Mouse (Mus musculus) CH12.LX (cell line): ENCODE measurements around the gene Prkag3. TPM values are rescaled to one million over a fixed set of nuclear protein-coding genes. Genes with fewer than 3 reads are reported as not detected.

Source experiments
- DNase-seq: peaks from one replicate; pipeline ENCODE4 v3.0.0-alpha.2; 2013; ENCODE audit errors: extremely low read depth
- H3K27ac ChIP-seq: 2 replicates; pipeline ENCODE4 v1.5.1; 2012; ENCODE audit warnings: low read depth, mild to moderate bottlenecking, control low read depth, moderate library complexity; ENCODE audit not compliant: insufficient read depth
- H3K27me3 ChIP-seq: replicated peaks from 2 replicates; pipeline ENCODE3; 2012; ENCODE audit warnings: inconsistent platforms
- H3K36me3 ChIP-seq, 2 experiments: replicated peaks in 1 of 2; 2 replicates each; pipeline versions ENCODE3 to v1.6.1; 2012; ENCODE audit warnings: inconsistent platforms in 1 of 2, low read length in 1 of 2, mild to moderate bottlenecking in 1 of 2, mixed read lengths in 1 of 2, moderate library complexity in 1 of 2; ENCODE audit not compliant: control insufficient read depth in 1 of 2, insufficient read depth in 1 of 2
- H3K4me1 ChIP-seq, 2 experiments: 2 replicates each; pipeline ENCODE4 v1.6.1; 2012; ENCODE audit warnings: inconsistent platforms in 1 of 2, moderate library complexity in 1 of 2; ENCODE audit not compliant: insufficient read depth in 2 of 2, control insufficient read depth in 1 of 2
- H3K4me2 ChIP-seq: 2 replicates; pipeline ENCODE4 v1.6.1; 2012; ENCODE audit warnings: low read depth, mild to moderate bottlenecking, control low read depth; ENCODE audit not compliant: poor library complexity, insufficient read depth, severe bottlenecking
- H3K4me3 ChIP-seq, 3 experiments: fragments of 150-350 bp in 1 of 3; sonication (generic) in 1 of 3; replicated peaks in 1 of 3; 2 replicates each; pipeline versions ENCODE3 to v1.5.1; 2011 to 2012; ENCODE audit warnings: low read depth in 2 of 3, low read length in 2 of 3, mild to moderate bottlenecking in 2 of 3, moderate library complexity in 2 of 3, control low read depth in 1 of 3, improper control_type of control experiment in 1 of 3, inconsistent platforms in 1 of 3, mixed read lengths in 1 of 3; ENCODE audit not compliant: poor library complexity in 1 of 3
- H3K79me2 ChIP-seq: replicated peaks from 2 replicates; pipeline ENCODE4 v1.6.1; 2012; ENCODE audit warnings: mild to moderate bottlenecking, moderate library complexity; ENCODE audit not compliant: control insufficient read depth, poor library complexity, insufficient read depth, severe bottlenecking; ENCODE audit errors: extremely low read depth
- H3K9ac ChIP-seq: 2 replicates; pipeline ENCODE4 v1.6.1; 2012; ENCODE audit warnings: low read depth, mild to moderate bottlenecking, control low read depth, moderate library complexity; ENCODE audit not compliant: insufficient read depth
- H3K9me3 ChIP-seq: replicated peaks from 2 replicates; pipeline ENCODE3; 2012; ENCODE audit warnings: low read length, inconsistent platforms, mixed read lengths
- BHLHE40 ChIP-seq: IDR thresholded peaks from 2 replicates; pipeline ENCODE4 v1.6.1; 2011; ENCODE audit warnings: mild to moderate bottlenecking, low read depth, low read length, improper control_type of control experiment
- CHD2 ChIP-seq: IDR thresholded peaks from 2 replicates; pipeline ENCODE4 v1.6.1; 2011; ENCODE audit warnings: low read length, improper control_type of control experiment
- CTCF ChIP-seq, 2 experiments: IDR thresholded peaks in 1 of 2; conservative IDR thresholded peaks in 1 of 2; 2 replicates each; pipeline ENCODE4 v1.5.1; 2011 to 2012; ENCODE audit warnings: low read depth in 2 of 2, low read length in 2 of 2, improper control_type of control experiment in 1 of 2, inconsistent platforms in 1 of 2, mild to moderate bottlenecking in 1 of 2, moderate library complexity in 1 of 2
- E2F4 ChIP-seq: IDR thresholded peaks from 2 replicates; pipeline ENCODE4 v1.6.1; 2011; ENCODE audit warnings: low read depth, low read length, improper control_type of control experiment; ENCODE audit not compliant: insufficient replicate concordance
- ELF1 ChIP-seq: IDR thresholded peaks from 2 replicates; pipeline ENCODE4 v1.6.1; 2014; ENCODE audit warnings: low read depth, mild to moderate bottlenecking, inconsistent platforms, low read length, improper control_type of control experiment
- EP300 ChIP-seq: IDR thresholded peaks from 2 replicates; pipeline ENCODE4 v1.6.1; 2011; ENCODE audit warnings: low read length, improper control_type of control experiment
- ETS1 ChIP-seq: conservative IDR thresholded peaks from 2 replicates; pipeline ENCODE4 v1.6.1; 2012; ENCODE audit warnings: low read depth, mild to moderate bottlenecking, inconsistent platforms, low read length, improper control_type of control experiment, moderate library complexity
- GABPA ChIP-seq: IDR thresholded peaks from 2 replicates; pipeline ENCODE4 v1.6.1; 2012; ENCODE audit warnings: low read depth, low read length, improper control_type of control experiment, inconsistent platforms; ENCODE audit not compliant: insufficient replicate concordance
- IRF4 ChIP-seq: IDR thresholded peaks from 2 replicates; pipeline ENCODE4 v1.6.1; 2014; ENCODE audit warnings: low read depth, mild to moderate bottlenecking, inconsistent platforms, low read length, improper control_type of control experiment
- JUN ChIP-seq: IDR thresholded peaks from 2 replicates; pipeline ENCODE4 v1.6.1; 2011; ENCODE audit warnings: low read depth, mild to moderate bottlenecking, low read length, improper control_type of control experiment, moderate library complexity; ENCODE audit not compliant: insufficient read depth
- MAX ChIP-seq: IDR thresholded peaks from 2 replicates; pipeline ENCODE4 v1.6.1; 2011; ENCODE audit warnings: low read length, improper control_type of control experiment
- MAZ ChIP-seq: IDR thresholded peaks from 2 replicates; pipeline ENCODE4 v1.6.1; 2012; ENCODE audit warnings: low read depth, mild to moderate bottlenecking, inconsistent platforms, low read length, improper control_type of control experiment, moderate library complexity
- MEF2A ChIP-seq: IDR thresholded peaks from 2 replicates; pipeline ENCODE4 v1.6.1; 2014; ENCODE audit warnings: low read depth, mild to moderate bottlenecking, inconsistent platforms, low read length, improper control_type of control experiment, borderline replicate concordance
- MXI1 ChIP-seq: IDR thresholded peaks from 2 replicates; pipeline ENCODE4 v1.6.1; 2011; ENCODE audit warnings: mild to moderate bottlenecking, low read depth, low read length, improper control_type of control experiment
- MYC ChIP-seq: IDR thresholded peaks from 2 replicates; pipeline ENCODE4 v1.6.1; 2011; ENCODE audit warnings: low read depth, mild to moderate bottlenecking, improper control_type of control experiment, low read length
- RAD21 ChIP-seq: IDR thresholded peaks from 2 replicates; pipeline ENCODE4 v1.6.1; 2011; ENCODE audit warnings: low read depth, mild to moderate bottlenecking, low read length, improper control_type of control experiment, moderate library complexity
- RCOR1 ChIP-seq: conservative IDR thresholded peaks from 2 replicates; pipeline ENCODE4 v1.6.1; 2012; ENCODE audit warnings: low read depth, mild to moderate bottlenecking, inconsistent platforms, low read length, improper control_type of control experiment
- SIN3A ChIP-seq: IDR thresholded peaks from 2 replicates; pipeline ENCODE4 v1.6.1; 2012; ENCODE audit warnings: low read length, improper control_type of control experiment, inconsistent platforms
- SMC3 ChIP-seq: IDR thresholded peaks from 2 replicates; pipeline ENCODE4 v1.6.1; 2011; ENCODE audit warnings: low read depth, low read length, improper control_type of control experiment
- TCF12 ChIP-seq: IDR thresholded peaks from 2 replicates; pipeline ENCODE4 v1.6.1; 2014; ENCODE audit warnings: low read depth, mild to moderate bottlenecking, inconsistent platforms, low read length, improper control_type of control experiment
- UBTF ChIP-seq: IDR thresholded peaks from 2 replicates; pipeline ENCODE4 v1.6.1; 2012; ENCODE audit warnings: low read depth, mild to moderate bottlenecking, inconsistent platforms, low read length, improper control_type of control experiment, moderate library complexity
- USF1 ChIP-seq: IDR thresholded peaks from 2 replicates; pipeline ENCODE4 v1.6.1; 2014; ENCODE audit warnings: low read depth, mild to moderate bottlenecking, inconsistent platforms, low read length, improper control_type of control experiment
- USF2 ChIP-seq: conservative IDR thresholded peaks from 2 replicates; pipeline ENCODE4 v1.6.1; 2011; ENCODE audit warnings: low read depth, low read length, improper control_type of control experiment
- ZC3H11A ChIP-seq: IDR thresholded peaks from 2 replicates; pipeline ENCODE4 v1.6.1; 2012; ENCODE audit warnings: low read depth, mild to moderate bottlenecking, inconsistent platforms, low read length, improper control_type of control experiment
- ZNF384 ChIP-seq: IDR thresholded peaks from 2 replicates; pipeline ENCODE4 v1.6.1; 2012; ENCODE audit warnings: low read depth, low read length, improper control_type of control experiment, inconsistent platforms
- dilution Hi-C: fragments of 300-500 bp; cut with MboI; formaldehyde crosslinking; loops from 2 replicates; pipeline ENCODE4 v1.14.3; 2020; ENCODE audit warnings: low sequenced_read_pairs; ENCODE audit not compliant: extremely low pct_unique_long_range_greater_than_20kb, extremely low pct_ligation_motif_present
- in situ Hi-C: fragments of 300-500 bp; cut with MboI; formaldehyde crosslinking; loops from 3 replicates; pipeline ENCODE4 v1.14.3; 2019; ENCODE audit warnings: low sequenced_read_pairs, low pct_ligation_motif_present, low pct_unique_long_range_greater_than_20kb, mixed read lengths
- polyA plus RNA-seq: library from polyadenylated mRNA; unstranded; fragments of >175 nt; gene quantifications from 2 replicates; pipeline ENCODE4 v1.2.1, GENCODE M21; 2012; ENCODE audit warnings: low read depth; ENCODE audit not compliant: insufficient read length
- total RNA-seq, 2 experiments: library from RNA; depleted of rRNA; stranded (reverse); fragments of 300-350 nt in 1 of 2; fragments of >200 nt in 1 of 2; gene quantifications; 2 replicates each; pipeline ENCODE4 v1.2.3; 2012 to 2014

The Prkag3 gene
- total and polyA plus RNA-seq, 3 experiments: 0.09 to 0.13 TPM; not detected in 1

DNA sequence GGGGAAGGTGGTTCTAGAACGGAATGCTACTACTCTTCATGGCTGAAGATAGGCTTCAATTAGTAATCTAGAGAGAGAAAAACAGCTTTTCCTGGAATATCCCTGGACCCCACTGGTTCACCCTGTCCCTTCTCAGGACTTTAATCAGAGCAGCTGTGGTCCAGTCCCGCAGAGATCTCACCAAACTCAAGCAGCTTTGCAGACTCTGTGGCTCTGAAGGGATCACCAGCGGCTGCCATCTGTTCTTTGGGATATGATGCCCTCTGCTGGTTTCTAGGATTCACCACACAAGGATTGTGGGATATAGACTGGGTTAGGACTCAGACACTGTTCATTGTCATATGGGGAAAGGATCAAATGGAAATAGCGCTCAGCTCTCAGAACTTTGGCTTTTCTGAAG, 10.8 kb upstream of the Prkag3 start:
- Histone ChIP-seq H3K9me3 (no peaks in the 10 kb centered on the region), H3K9ac (no peak overlapping the region), H3K27me3 (no peaks in the 10 kb centered on the region), H3K27ac (no peak overlapping the region), H3K4me1 (peaks cover 0 to 12% of the 10 kb centered on the region in 2 experiments; a peak in 2 of 4 replicates), H3K36me3 (no peaks in the 10 kb centered on the region), H3K4me2 (no peak overlapping the region), H3K79me2 (no peaks in the 10 kb centered on the region), H3K4me3 (no peak overlapping the region)
- dilution Hi-C loops: no loop called here
- TF ChIP-seq ZC3H11A: peak; percentile 44; the same call in 1 of the 2 replicates
- peak; percentile 91 for TF ChIP-seq SMC3
- 0 out of 2 replicates have a peak, but pooled peaks have one; percentile 23 for TF ChIP-seq IRF4
- no peak for TF ChIP-seq EP300
- no peak for TF ChIP-seq ELF1
- TF ChIP-seq RAD21: peak; percentile 95
- TF ChIP-seq USF2: no peak
- TF ChIP-seq SIN3A: no peak
- peak in 1 of 2 experiments; percentile 91; a peak in 3 of 4 replicates for TF ChIP-seq CTCF (conservative IDR thresholded peaks at IDR 0.05 in 1 of 2, IDR thresholded peaks at IDR 0.05 in 1 of 2; ENCODE audit: low read depth in 2 of 2, low read length in 2 of 2)
- no peak for TF ChIP-seq E2F4
- in situ Hi-C loops: loop anchor here (10.0 kb wide), 1 partner anchor 115 kb away; no protein-coding TSS in a partner anchor
- DNase-seq: peak; percentile 51

DNA sequence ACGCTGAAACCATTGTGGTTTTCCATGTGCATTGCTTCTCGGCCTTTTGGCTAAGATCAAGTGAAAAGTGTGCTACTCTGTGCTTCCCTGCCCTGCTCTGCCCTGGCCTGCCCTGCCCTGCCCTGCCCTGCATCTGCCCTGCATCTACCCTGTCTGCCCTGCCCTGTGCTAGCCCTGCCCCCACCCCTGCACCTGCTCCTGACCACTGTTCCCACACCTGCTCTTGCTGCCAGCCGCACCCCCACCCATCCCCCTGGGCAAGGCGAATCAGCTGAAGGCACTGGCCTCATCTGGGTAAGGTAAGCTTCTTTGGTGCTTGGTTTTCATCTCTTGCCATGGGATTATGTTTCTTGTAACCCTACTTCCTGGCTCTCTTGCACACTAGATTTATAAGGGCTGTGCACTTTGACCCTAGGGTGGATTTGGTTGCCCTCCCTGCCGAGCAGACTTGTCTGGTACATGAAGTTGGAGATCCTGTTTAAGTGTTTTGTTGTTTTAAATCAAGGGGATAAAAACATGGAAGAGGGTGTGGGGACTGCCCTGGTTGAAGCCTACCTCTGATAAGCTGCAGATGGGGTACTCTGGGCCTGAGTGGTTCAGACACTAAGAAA, 5.3 kb upstream of the Prkag3 start:
- Histone ChIP-seq H3K4me3 (peak overlapping the region in 1 of 3 experiments; percentile 17), H3K36me3 (no peaks in the 10 kb centered on the region), H3K27me3 (no peaks in the 10 kb centered on the region), H3K4me2 (no peak overlapping the region), H3K4me1 (peaks cover 16 to 23% of the 10 kb centered on the region in 2 experiments), H3K27ac (peak overlapping the region; percentile 17; the same call in 1 of the 2 replicates), H3K9me3 (no peaks in the 10 kb centered on the region), H3K9ac (no peak overlapping the region), H3K79me2 (no peaks in the 10 kb centered on the region)
- dilution Hi-C loops (no loop called here), in situ Hi-C loops (loop anchor here (5.0 to 10.0 kb wide), 2 partner anchors 37 to 109 kb away; no protein-coding TSS in a partner anchor)
- no peak for DNase-seq
- TF ChIP-seq GABPA (no peak), MAZ (no peak), ETS1 (0 out of 2 replicates have a peak, but pooled peaks have one; percentile 17), MYC (0 out of 2 replicates have a peak, but pooled peaks have one; percentile 0), RCOR1 (no peak), MEF2A (no peak), JUN (no peak), CHD2 (peak; percentile 55; the same call in 1 of the 2 replicates), UBTF (no peak), EP300 (no peak), USF1 (no peak), BHLHE40 (no peak), IRF4 (no peak), MXI1 (no peak), ELF1 (no peak), MAX (no peak), ZNF384 (no peak), USF2 (no peak), RAD21 (no peak), TCF12 (peak; percentile 61), CTCF (conservative IDR thresholded peaks at IDR 0.05 in 1 of 2, IDR thresholded peaks at IDR 0.05 in 1 of 2; ENCODE audit: low read depth in 2 of 2, low read length in 2 of 2) (no peak)
